Mouse (Mus musculus) midbrain, embryonic 15.5 days (tissue): ENCODE results near the gene Rcan2. TPM values are rescaled to one million over a fixed set of nuclear protein-coding genes. Genes with fewer than 3 reads are reported as not detected.

Experiments used
- ATAC-seq: fragments of 200-750 bp; cut with Nextera tagmentation; replicated peaks from 2 replicates; pipeline ENCODE4 v1.8.0; 2017; ENCODE audit warnings: moderate TSS enrichment
- H3K27ac ChIP-seq: fragments of 300-500 bp; sonication (generic); 2 replicates; pipeline ENCODE4 v1.5.1; 2015; ENCODE audit warnings: mild to moderate bottlenecking, inconsistent platforms
- H3K27me3 ChIP-seq: fragments of 300-500 bp; sonication (generic); replicated peaks from 2 replicates; pipeline ENCODE4 v1.6.1; 2015; ENCODE audit warnings: inconsistent platforms
- H3K36me3 ChIP-seq: fragments of 300-500 bp; sonication (generic); replicated peaks from 2 replicates; pipeline ENCODE4 v1.6.1; 2015; ENCODE audit warnings: inconsistent platforms
- H3K4me1 ChIP-seq: fragments of 300-500 bp; sonication (generic); 2 replicates; pipeline ENCODE4 v1.6.1; 2015; ENCODE audit warnings: inconsistent platforms
- H3K4me2 ChIP-seq: fragments of 300-500 bp; sonication (generic); 2 replicates; pipeline ENCODE4 v1.6.1; 2015; ENCODE audit warnings: inconsistent platforms, mild to moderate bottlenecking, moderate library complexity
- H3K4me3 ChIP-seq: fragments of 300-500 bp; sonication (generic); 2 replicates; pipeline ENCODE4 v1.5.1; 2015; ENCODE audit warnings: mild to moderate bottlenecking, inconsistent platforms
- H3K9ac ChIP-seq: fragments of 300-500 bp; sonication (generic); 2 replicates; pipeline ENCODE4 v1.6.1; 2015; ENCODE audit warnings: mild to moderate bottlenecking, inconsistent platforms
- H3K9me3 ChIP-seq: fragments of 300-500 bp; sonication (generic); 2 replicates; pipeline ENCODE4 v1.6.1; 2016; ENCODE audit warnings: inconsistent platforms
- WGBS: fragments of 180-500 bp; shearing (Covaris S2); methylation state at CpG from one replicate; pipeline ENCODE4 v1.1.7; 2015; ENCODE audit warnings: mixed read lengths; 5-methylcytosine and 5-hydroxymethylcytosine counted together
- polyA plus RNA-seq: library from polyadenylated mRNA; unstranded; fragments of >200 nt; fragmentation: Nextera tagmentation; extraction: Ambion mirVana; gene quantifications from 2 replicates; pipeline ENCODE4 v1.2.1, GENCODE M21; 2015

Rcan2 gene
- polyA plus RNA-seq, 1 experiment from 2014 or later, result 128 TPM

DNA sequence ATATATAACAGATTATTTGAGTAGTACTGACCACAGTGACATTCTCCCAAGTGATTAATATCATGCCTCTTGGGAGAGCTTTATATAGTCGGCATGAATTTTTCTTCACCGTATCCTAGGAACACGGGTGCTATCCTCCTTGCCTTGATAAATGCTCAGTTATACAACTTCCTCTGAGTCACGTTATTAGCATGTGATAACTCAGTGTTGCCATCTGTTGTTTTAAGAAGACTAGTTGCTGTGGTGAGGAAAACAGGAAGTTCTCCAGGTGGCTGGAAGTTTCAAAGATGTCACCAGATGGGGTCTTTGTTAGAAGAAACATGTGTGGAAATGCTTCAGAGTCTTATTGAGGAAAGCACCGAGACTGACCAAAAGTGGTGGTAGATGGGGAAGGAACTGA is 228.5 kb downstream of the Rcan2 start:
- no peaks in the 10 kb centered on the region for H3K9me3 ChIP-seq
- no peak overlapping the region for H3K4me2 ChIP-seq
- no peaks in the 10 kb centered on the region for H3K27me3 ChIP-seq
- ATAC-seq, result no peak
- H3K4me3 ChIP-seq, result no peak overlapping the region
- no peak overlapping the region for H3K9ac ChIP-seq
- 84% methylated on average over 5 of the region's 5 CpGs for WGBS
- no peaks in the 10 kb centered on the region for H3K36me3 ChIP-seq
- no peak overlapping the region for H3K27ac ChIP-seq
- H3K4me1 ChIP-seq, result peaks cover 15% of the 10 kb centered on the region

DNA sequence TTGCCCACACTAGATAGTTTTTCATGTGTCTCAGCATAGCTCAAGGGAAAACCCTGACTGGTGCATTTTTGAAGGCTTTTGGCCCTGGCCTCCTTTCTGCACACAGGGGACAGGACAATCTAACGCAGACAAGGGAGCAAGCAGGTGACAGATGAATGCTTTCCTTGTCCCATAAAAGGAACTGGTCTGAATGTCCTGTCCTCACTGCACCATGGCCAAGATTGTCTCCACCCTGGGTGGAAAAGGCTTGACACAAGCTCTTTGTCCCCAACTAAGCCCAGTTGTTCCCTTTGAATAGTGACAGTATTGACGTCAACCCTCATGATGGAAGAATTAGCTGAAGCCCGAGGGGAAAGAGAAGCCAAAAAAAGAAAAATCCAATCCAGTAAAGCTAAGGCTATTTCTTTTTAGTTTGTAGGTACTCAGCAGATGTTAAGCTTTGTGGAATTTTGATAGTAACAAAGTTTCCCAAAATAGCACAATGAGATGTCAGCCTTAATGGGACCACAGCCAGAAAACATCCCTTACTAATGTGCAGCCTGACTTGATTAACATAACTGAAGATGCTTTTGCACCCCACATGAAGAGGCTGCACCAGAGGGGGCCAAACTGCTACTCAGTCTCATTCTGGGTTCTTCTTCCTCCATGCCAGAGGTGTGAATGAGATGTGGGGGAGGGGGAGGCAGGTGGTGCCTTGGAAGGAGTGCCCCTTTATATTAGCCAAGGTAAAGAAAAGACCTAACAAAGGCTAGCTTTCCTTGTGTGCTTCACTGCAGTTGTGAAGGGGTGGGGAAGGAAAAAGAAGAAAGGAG is 229.8 kb downstream of the Rcan2 start:
- no peak overlapping the region for H3K27ac ChIP-seq
- 29% methylated on average over 3 of the region's 3 CpGs for WGBS
- no peak for ATAC-seq

DNA sequence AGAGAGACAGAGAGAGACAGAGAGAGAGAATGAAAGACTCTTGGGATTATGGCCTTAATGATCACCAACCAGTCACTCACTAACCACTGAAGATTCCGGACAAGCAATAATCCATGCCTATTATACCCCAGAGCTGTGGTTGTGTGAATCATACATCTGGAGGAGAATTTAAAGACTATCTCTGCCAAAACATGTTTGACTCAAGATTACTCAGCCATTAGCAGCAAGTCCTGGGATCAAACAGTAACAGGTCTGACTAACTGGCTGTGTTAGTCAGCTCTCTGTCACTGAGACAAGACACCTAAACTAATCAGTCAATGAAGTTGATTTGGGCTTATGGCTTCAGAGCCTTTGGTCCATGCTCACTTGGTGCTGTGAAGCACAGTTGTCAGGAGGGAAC is 233.9 kb downstream of the Rcan2 start:
- Histone ChIP-seq H3K9ac (no peak overlapping the region), H3K27ac (no peak overlapping the region), H3K9me3 (no peaks in the 10 kb centered on the region), H3K4me3 (no peak overlapping the region), H3K27me3 (no peaks in the 10 kb centered on the region), H3K36me3 (no peaks in the 10 kb centered on the region), H3K4me1 (no peaks in the 10 kb centered on the region), H3K4me2 (no peak overlapping the region)
- ATAC-seq, result no peak
- WGBS, result 90% methylated on average over 1 of the region's 1 CpGs

More for the DNA sequence above, 229.8 kb downstream of the Rcan2 start:
- H3K9ac ChIP-seq, result no peak overlapping the region
- no peaks in the 10 kb centered on the region for H3K36me3 ChIP-seq
- no peak overlapping the region for H3K4me2 ChIP-seq
- H3K4me1 ChIP-seq, result peaks cover 9% of the 10 kb centered on the region
- H3K4me3 ChIP-seq, result no peak overlapping the region
- H3K9me3 ChIP-seq, result no peaks in the 10 kb centered on the region
- H3K27me3 ChIP-seq, result no peaks in the 10 kb centered on the region

DNA sequence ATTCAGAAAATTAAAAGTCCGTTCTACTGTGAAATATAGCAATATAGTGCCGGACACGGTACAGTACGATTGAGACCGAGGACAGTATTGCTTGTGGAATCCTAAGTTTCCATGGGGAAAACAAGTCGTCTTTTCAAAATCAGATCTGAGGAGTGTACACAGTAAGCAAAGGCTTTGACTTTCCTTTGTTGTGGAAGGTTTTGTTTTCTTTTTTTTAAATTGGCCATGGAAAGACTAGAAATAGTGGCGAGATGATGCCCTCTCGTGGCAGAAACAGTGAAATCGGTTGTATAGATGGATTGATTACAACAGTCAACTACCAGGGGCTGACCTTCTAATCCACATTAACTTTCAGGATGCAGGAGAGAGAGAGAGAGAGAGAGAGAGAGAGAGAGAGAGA is 237.5 kb downstream of the Rcan2 start:
- no peaks in the 10 kb centered on the region for H3K9me3 ChIP-seq

DNA sequence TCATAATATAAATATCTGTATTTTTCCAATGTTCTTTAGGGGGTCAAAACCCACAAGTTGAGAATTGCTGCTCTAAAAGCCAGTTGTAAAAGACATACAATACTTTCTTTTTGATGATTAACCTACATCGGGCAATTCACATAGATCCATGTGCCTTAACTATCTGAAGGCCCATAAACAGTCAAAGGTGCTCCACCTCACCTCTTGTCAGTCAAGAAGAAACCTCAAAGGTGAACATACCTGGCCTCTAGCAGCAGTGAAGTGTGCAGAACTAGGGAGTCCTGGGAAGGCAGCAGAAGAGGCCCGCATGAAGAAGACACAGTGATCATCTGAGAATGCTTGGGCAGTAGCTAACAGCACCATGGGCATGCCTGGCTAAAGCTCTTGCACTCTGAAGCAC is 239.3 kb downstream of the Rcan2 start:
- 95% methylated on average over 2 of the region's 2 CpGs for WGBS
- Histone ChIP-seq H3K36me3 (no peaks in the 10 kb centered on the region), H3K4me2 (no peak overlapping the region), H3K27ac (no peak overlapping the region), H3K4me1 (no peaks in the 10 kb centered on the region), H3K9me3 (no peaks in the 10 kb centered on the region), H3K4me3 (no peak overlapping the region), H3K27me3 (no peaks in the 10 kb centered on the region), H3K9ac (no peak overlapping the region)
- no peak for ATAC-seq

More for the DNA sequence above, 237.5 kb downstream of the Rcan2 start:
- no peak overlapping the region for H3K27ac ChIP-seq
- H3K4me2 ChIP-seq, result no peak overlapping the region
- H3K4me3 ChIP-seq, result no peak overlapping the region
- WGBS, result 54% methylated on average over 9 of the region's 9 CpGs
- peak; percentile 66 for ATAC-seq
- no peaks in the 10 kb centered on the region for H3K27me3 ChIP-seq
- no peaks in the 10 kb centered on the region for H3K36me3 ChIP-seq
- no peaks in the 10 kb centered on the region for H3K4me1 ChIP-seq
- H3K9ac ChIP-seq, result no peak overlapping the region

DNA sequence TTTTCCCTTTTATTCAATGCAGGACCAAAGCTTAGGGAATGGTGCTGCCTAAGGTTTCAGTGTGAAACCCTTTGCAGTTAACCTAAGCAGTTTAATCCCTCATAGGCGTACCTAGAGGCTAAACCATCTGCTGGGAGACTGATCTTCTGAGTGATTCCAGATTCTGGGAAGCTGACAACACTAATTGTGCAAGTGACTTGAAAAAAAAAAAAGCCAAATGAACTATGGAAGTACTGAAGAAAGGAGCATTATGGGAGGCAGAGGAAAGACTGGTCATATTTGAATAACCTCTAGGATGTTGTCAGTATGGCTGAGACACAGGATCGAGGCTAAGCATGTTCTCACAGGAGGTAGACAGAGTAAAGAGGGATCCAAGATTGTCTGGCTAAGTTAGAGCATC is 241.2 kb downstream of the Rcan2 start:
- Histone ChIP-seq H3K27ac (no peak overlapping the region), H3K9ac (no peak overlapping the region), H3K4me2 (no peak overlapping the region), H3K4me3 (no peak overlapping the region), H3K27me3 (no peaks in the 10 kb centered on the region), H3K9me3 (no peaks in the 10 kb centered on the region), H3K4me1 (no peaks in the 10 kb centered on the region), H3K36me3 (no peaks in the 10 kb centered on the region)
- no peak for ATAC-seq
- WGBS, result 66% methylated on average over 2 of the region's 2 CpGs

DNA sequence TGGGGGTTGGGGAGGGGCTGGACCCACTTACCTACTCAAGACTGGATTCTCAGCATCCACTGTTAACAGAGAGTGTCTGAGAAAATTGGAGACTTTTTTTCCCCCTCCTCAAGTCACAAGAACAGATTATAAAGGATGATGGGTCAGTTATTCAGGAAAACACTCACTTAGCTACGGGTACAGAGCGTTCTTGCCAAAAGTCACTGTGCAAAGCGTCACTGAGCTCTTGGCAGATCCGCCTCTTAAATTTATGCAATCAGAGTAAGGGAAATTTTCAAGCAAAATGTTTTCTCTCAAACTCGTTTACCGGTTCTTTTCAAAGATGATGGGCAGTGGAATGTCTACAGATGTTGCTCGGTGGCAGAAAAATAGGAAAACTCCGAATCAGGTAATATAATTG is 241.7 kb downstream of the Rcan2 start:
- H3K27me3 ChIP-seq, result no peaks in the 10 kb centered on the region
- H3K4me2 ChIP-seq, result no peak overlapping the region
- ATAC-seq, result no peak
- H3K9ac ChIP-seq, result no peak overlapping the region
- no peaks in the 10 kb centered on the region for H3K9me3 ChIP-seq
- H3K4me3 ChIP-seq, result no peak overlapping the region
- H3K4me1 ChIP-seq, result no peaks in the 10 kb centered on the region
- H3K27ac ChIP-seq, result no peak overlapping the region
- WGBS, result 89% methylated on average over 8 of the region's 8 CpGs
- H3K36me3 ChIP-seq, result no peaks in the 10 kb centered on the region

DNA sequence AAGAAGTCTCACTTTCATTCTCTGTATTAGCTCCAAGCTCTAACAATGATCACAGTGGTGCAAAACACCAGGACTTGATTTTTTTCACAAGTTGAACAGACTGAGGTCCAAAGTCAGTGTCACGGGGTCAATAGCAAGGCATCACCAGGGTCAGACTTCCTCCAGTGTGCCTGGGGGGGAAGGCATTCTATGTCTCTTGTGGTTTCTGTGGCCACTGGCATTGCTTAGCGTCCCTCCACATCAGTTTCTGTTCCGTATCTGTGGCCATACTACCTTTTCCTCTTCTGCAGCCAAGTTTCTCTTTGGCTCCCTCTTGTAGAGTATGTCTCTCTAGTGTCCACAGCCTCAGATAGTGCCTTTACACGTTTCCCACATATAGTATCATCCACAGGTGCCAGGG is 252.3 kb downstream of the Rcan2 start:
- WGBS, result 81% methylated on average over 4 of the region's 4 CpGs
- H3K27me3 ChIP-seq, result no peaks in the 10 kb centered on the region
- H3K4me1 ChIP-seq, result no peaks in the 10 kb centered on the region
- H3K9me3 ChIP-seq, result no peaks in the 10 kb centered on the region
- no peak for ATAC-seq
- H3K36me3 ChIP-seq, result no peaks in the 10 kb centered on the region
- no peak overlapping the region for H3K27ac ChIP-seq
- no peak overlapping the region for H3K9ac ChIP-seq
- no peak overlapping the region for H3K4me2 ChIP-seq
- H3K4me3 ChIP-seq, result no peak overlapping the region

DNA sequence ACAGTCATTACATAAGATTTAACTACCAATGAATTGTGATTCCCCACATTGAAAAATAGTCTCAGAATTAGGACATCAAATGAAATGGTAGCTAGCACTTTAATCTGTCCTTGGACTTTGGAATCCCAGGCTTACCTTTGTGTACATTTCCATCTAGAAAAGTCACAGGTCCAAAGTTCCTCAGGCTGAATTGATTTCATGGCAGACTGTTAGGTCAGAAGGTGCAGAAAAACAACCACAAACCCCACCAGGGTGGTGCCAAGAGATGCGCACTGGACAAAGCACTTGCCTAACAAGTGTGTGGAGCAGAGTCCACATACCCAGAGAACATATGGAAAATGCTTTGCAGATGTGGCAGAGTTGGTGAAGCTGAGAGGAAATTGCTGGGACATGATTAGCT is 256.0 kb downstream of the Rcan2 start:
- H3K4me1 ChIP-seq, result no peaks in the 10 kb centered on the region
- ATAC-seq, result no peak
- no peak overlapping the region for H3K27ac ChIP-seq
- H3K36me3 ChIP-seq, result no peaks in the 10 kb centered on the region
- no peaks in the 10 kb centered on the region for H3K27me3 ChIP-seq
- no peaks in the 10 kb centered on the region for H3K9me3 ChIP-seq
- H3K4me2 ChIP-seq, result no peak overlapping the region
- H3K4me3 ChIP-seq, result no peak overlapping the region
- 92% methylated on average over 1 of the region's 1 CpGs for WGBS
- H3K9ac ChIP-seq, result no peak overlapping the region

DNA sequence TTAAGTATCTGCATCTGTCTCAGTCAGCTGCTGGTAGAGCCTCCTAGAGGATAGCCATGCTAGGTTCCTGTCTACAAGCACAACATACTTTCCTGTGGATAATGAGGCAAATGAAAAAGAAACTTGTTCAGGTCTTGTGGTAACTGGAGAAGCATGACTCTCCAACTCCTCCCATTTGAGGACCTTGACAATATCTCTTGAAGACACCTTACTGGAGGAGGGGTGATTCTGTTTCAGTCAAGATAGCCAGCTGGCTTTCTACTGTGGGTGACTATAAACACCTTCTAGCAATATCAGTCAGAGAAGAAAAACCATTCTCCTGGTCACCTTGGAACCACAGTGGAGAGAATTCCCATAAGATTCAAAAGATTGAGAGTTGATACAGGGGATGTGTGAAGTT is 257.0 kb downstream of the Rcan2 start:
- H3K36me3 ChIP-seq, result no peaks in the 10 kb centered on the region
- H3K9ac ChIP-seq, result no peak overlapping the region
- no peaks in the 10 kb centered on the region for H3K4me1 ChIP-seq
- no peak overlapping the region for H3K4me3 ChIP-seq
- no peak overlapping the region for H3K27ac ChIP-seq
- ATAC-seq, result no peak
- no peak overlapping the region for H3K4me2 ChIP-seq
- H3K9me3 ChIP-seq, result no peaks in the 10 kb centered on the region
- no peaks in the 10 kb centered on the region for H3K27me3 ChIP-seq

DNA sequence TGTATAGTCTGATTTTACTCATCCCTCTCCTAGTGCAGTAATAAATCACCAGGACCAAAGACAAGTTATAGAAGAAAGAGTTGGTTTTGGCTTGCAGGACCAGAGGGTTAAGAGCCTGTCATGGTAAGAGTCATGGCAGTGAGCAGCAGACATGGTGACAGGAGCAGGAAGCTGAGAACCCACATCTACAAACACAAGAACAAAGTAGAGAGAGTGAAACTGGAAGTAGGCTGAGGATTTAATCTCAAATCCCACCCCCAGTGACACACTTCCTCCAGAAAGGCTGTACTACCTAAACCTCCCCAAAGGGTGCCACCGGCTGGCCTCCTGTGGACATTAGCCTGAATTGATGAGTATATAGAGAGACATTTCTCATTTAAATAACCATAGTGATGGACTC is 259.6 kb downstream of the Rcan2 start:
- no peak overlapping the region for H3K4me3 ChIP-seq
- no peaks in the 10 kb centered on the region for H3K4me1 ChIP-seq
- no peaks in the 10 kb centered on the region for H3K36me3 ChIP-seq
- H3K27me3 ChIP-seq, result no peaks in the 10 kb centered on the region
- no peak for ATAC-seq
- no peaks in the 10 kb centered on the region for H3K9me3 ChIP-seq
- H3K27ac ChIP-seq, result no peak overlapping the region
- no peak overlapping the region for H3K9ac ChIP-seq
- no peak overlapping the region for H3K4me2 ChIP-seq
- 92% methylated on average over 1 of the region's 1 CpGs for whole genome bisulfite sequencing

DNA sequence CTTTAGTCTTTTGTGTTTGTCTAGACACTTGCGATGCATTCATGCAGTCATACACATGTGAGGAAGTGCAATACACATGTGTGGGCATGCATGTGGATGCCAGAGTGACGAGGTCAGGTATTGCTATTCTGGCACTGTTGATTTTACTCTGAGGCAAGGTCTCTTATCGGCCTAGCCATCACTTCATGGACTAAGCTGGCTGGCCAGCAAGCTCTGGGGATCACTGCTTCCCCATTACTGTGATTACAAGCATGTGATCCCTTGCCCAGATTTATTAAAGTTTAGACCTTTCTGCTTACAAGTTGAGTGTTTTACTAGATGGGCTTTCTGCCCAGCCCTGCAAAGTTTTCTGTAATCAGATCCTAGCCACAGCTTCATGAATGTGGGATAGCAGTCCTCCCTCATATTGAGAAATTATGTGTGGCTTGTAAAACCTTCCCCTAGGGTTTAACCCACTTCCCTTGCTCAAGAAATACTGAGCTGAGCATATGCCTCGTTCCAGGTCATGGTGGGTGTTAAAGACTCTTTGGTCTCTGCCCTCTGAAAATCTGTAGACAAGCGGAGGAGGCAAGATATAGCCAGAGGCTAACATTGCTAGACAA is 260.2 kb downstream of the Rcan2 start:
- H3K4me2 ChIP-seq, result no peak overlapping the region
- no peak for ATAC-seq
- WGBS, result 82% methylated on average over 5 of the region's 5 CpGs
- no peaks in the 10 kb centered on the region for H3K27me3 ChIP-seq
- no peaks in the 10 kb centered on the region for H3K4me1 ChIP-seq
- H3K27ac ChIP-seq, result no peak overlapping the region
- H3K9me3 ChIP-seq, result no peaks in the 10 kb centered on the region
- no peaks in the 10 kb centered on the region for H3K36me3 ChIP-seq
- H3K9ac ChIP-seq, result no peak overlapping the region
- H3K4me3 ChIP-seq, result no peak overlapping the region

DNA sequence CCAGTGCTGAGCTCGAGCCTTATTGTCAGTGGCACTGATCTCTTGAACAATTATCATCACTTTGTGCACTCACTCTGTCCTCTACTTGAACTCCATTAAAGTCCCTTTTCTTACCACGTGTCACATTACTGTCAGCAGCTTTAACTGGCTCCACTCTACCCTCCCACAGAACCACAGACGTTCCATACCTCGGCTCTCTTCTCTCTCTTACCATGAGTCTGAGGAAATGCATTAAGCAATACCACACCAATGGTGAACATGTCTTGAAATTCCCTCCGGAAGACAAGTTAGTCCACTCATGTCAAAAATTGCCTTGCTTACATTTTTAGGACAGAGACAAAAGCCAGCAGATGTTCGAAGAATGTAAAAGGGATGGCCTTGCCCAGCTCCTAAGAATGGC is 267.7 kb downstream of the Rcan2 start:
- Histone ChIP-seq H3K4me1 (no peaks in the 10 kb centered on the region), H3K27me3 (no peaks in the 10 kb centered on the region), H3K36me3 (no peaks in the 10 kb centered on the region), H3K27ac (no peak overlapping the region), H3K4me2 (no peak overlapping the region), H3K4me3 (no peak overlapping the region), H3K9ac (no peak overlapping the region), H3K9me3 (no peaks in the 10 kb centered on the region)
- WGBS, result 83% methylated on average over 6 of the region's 6 CpGs
- ATAC-seq, result no peak
